Mouse (Mus musculus): ENCODE measurements around the gene Cacna2d2.
A peak's percentile ranks its signal among the peaks of the same experiment; 100 is the strongest.

DNA sequence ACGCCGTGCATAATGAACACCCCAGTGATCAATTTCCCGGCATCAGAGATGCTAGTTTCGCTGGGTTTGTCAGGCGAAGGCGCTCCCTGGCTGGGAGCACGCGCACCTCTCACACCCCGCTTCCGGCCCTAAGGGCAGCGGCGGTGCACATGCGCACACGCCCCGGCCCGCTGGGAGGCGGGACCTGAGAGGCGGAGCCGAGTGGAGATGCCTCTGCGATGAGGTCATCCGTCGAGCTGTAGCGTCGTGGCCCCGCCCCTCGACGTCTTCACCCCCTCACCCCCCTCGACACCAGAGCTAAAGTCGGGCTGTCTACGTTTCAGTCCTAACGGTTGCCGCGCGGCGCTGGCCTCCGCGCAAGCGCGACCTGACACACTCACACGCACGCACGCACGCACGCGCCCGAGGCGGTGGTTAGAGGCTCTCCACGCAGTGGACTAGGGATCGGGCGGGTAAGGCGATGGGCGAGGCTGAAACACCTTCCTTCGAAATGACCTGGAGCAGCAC is 155.0 kb downstream of the Cacna2d2 start:
- TF ChIP-seq CTCF (IDR thresholded peaks at IDR 0.05; ENCODE audit: extremely low read depth, insufficient read length, insufficient replicate concordance, low read depth, low read length) (no peak), POLR2A (IDR thresholded peaks at IDR 0.05; ENCODE audit: low read depth, low read length) (peak; percentile 91)

Measured in small intestine, adult 2 months (tissue).